Mouse (Mus musculus) adrenal gland, adult 8-10 months (tissue): ENCODE data around the gene Klhdc2. TPM values are rescaled to one million over a fixed set of nuclear protein-coding genes. Genes with fewer than 3 reads are reported as not detected.

Experiments used
- DNase-seq: peaks from one replicate; pipeline ENCODE4 v3.0.0; 2022
- total RNA-seq, 4 experiments: library from RNA; stranded (reverse); gene quantifications; 2 replicates each; pipeline ENCODE4 v1.2.4; 2022

The Klhdc2 gene
- total RNA-seq, result 10 to 100 TPM; 65.7 to 67.2 (median 67.0) TPM

- DNase-seq, result peak; percentile 83
These were observed at the start of gene Klhdc2 for GRCm38 (mm10) chr12:69296511-69297410. Gene Klhdc2 (plus strand): TSS chr12:69296681.

DNA sequence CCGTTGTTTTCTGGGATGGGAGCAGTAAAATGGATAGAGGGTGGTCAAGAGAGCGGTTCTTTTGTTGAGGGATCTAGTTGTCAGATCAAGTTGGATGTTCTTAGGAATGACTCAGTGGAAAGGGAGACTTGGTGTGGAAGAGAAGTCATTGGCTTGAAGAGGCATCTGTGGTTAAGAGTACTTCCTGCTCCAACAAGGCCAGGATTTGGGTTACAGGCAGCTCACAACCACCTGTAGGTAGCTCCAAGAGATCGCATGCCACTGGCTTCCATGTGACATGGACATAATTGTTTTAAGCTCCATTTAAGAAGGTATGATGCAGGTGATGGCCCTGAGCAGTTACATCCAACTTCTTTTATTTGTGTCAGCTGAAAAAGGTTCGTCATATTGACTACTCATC lies 46.7 kb upstream of the Klhdc2 start:
- no peak for DNase-seq

GRCm38 (mm10) chr12:69250756-69251155 lies 45.7 kb upstream of the Klhdc2 start:
- DNase-seq, result no peak

GRCm38 (mm10) chr12:69253806-69254205 lies 42.7 kb upstream of the Klhdc2 start:
- DNase-seq, result no peak

- no peak for DNase-seq
These were observed 38.6 kb upstream of the Klhdc2 start for GRCm38 (mm10) chr12:69257836-69258235.

DNA sequence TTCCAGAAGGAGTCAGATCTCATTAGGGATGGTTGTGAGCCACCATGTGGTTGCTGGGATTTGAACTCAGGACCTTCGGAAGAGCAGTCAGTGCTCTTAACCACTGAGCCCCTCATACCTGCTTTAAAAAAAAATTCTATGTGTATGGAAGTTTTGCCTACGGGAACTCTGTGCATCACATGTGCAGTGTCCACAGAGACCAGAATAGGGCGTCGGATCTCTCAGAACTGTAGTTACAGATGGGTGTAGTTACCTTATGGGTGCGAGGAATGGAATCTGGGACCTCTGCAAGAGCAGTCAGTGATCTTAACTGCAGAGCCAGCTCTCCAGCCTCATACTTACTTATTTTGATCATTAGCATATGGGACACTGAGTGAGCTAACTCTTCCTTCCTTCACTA lies 34.2 kb upstream of the Klhdc2 start:
- DNase-seq, result no peak

DNA sequence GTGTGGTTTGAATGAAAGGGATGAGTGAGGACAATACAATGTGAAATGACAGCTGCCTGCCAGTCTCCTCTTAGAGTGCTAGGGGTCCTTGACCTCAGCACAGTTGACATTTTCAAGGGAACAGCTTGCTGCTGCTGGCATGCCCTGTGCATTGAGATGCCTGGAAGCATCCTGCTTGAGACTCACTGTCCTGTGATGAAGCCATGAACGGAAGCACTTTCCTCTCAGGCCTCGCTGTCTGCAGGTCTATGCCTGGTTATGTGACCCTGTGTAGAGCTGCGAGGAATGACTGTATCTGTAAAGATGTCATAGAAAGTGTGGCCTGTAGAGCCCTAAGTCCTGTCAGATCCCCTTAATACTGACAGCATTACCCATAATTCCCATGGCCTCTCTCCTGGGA lies 31.4 kb upstream of the Klhdc2 start:
- DNase-seq, result no peak

DNA sequence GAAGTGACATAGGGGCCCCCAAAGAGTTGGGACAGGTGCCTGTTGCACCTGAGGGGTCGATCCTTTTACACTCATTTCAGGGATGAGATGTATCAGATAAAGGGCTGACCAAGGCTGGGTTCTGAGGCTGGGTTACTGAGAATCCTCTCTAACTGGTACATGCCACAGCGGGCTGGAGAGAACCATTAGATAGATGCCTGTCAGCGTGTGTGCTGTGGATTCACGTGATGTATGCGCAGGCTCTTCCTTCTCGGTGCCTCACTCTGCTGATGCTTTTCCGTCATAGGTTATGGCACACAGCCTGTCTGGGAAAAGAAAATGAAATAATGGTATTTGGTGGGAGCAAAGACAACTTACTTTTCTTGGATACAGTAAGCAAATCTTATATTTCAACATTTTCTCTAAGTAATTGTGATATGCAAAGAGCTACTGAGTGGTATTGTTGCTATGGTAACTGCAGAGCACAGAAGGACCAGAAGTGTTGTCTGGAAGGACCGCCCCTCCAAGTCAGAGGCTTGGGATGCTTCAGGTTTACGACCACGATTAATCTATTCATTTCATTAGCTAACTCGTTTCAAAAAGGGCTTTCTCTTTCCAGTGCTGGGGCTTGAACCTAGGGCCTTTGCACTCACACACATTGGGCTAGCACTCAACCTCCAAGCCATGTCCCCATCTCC lies 28.4 kb upstream of the Klhdc2 start:
- no peak for DNase-seq

GRCm38 (mm10) chr12:69268956-69269355 lies 27.5 kb upstream of the Klhdc2 start:
- DNase-seq, result no peak

DNA sequence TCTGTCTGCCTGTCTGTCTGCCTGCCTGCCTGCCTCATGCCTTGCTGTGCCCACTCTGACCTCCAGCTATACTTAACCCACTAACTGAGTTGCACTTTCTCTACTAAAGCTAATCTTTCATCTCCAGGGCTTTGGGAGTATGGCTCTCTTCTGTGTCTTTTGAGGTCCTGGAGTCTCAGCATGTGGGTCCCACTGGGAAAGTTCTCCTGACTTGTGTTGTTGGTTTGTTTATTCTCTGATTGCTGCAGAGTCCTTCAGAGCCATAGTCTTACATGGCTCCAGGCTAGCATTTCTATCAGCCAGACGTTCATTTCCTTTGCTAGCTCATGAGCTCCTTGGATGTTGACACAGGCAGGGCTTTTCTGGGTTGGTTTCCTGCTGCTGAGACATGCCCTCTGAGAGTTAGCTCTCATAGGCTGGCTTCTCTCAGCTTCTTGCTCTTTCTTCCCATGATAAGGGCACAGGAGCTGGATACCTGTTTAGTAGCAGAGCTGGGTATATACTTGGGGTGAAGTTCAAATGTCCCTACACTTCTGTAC lies 16.5 kb upstream of the Klhdc2 start:
- DNase-seq, result no peak

GRCm38 (mm10) chr12:69280915-69281314 lies 15.6 kb upstream of the Klhdc2 start:
- DNase-seq, result no peak

DNA sequence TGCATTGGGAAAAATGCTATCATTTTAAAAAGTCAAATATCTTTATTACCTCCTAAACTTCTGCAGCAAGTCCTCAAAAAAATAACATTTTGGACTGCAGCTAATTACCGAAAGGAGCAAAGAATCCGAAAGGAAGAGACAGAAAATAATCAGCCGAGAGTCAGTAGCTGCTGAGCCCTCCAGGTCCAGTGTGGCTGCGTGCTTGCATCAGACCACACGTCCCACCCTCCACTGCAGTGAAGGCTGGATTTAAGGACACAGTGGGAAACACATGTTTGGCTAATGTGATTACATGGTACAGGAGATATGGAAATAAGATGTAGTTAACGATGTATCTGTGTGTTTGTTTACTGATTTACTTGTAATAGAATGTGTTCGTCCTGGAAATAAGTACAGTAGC lies 13.3 kb upstream of the Klhdc2 start:
- no peak for DNase-seq

DNA sequence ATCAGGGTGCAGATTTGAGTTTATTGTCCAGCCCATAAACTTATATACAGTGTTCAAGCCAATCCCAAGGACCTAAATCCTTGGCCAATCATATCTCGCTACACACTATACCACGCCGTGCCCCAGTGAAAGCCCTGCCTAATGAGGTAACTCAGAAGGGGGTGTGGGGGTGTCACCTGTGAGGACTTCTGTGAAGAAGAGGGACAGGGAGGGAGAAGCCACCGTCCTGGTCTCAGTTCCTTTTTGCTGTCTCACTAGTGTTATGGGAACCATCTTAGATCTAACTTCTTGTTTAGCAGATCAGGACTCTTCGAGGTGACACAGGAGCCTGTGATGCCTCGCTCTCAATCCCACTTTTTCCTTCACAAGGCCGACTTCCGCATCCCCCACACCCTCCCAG lies 8.9 kb upstream of the Klhdc2 start:
- DNase-seq, result no peak

- DNase-seq, result no peak
These were observed 7.8 kb upstream of the Klhdc2 start for GRCm38 (mm10) chr12:69288699-69289098.

GRCm38 (mm10) chr12:69292401-69292800 lies 4.1 kb upstream of the Klhdc2 start:
- DNase-seq, result no peak

- no peak for DNase-seq
These were observed 2.7 kb upstream of the Klhdc2 start for GRCm38 (mm10) chr12:69293815-69294214.

DNA sequence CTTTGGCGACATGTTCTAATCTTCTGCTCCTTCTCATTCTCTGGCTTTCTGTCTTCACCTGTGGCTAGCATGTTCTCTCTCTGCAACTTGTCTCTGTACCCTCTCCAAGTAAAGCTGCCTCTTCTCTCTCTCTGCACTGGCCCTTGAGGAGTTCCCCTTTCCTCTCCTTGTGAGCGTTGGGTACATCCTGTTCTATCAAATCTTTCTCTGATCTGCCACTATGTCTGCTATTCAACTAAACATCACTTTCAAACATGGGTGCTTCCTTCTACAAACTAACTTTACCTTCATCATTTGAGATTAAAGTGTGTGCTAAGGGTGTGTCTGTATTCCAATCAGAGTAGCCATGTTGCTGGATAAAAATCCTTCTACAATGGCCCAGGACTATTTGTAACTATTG lies 1.5 kb upstream of the Klhdc2 start:
- DNase-seq, result no peak

DNA sequence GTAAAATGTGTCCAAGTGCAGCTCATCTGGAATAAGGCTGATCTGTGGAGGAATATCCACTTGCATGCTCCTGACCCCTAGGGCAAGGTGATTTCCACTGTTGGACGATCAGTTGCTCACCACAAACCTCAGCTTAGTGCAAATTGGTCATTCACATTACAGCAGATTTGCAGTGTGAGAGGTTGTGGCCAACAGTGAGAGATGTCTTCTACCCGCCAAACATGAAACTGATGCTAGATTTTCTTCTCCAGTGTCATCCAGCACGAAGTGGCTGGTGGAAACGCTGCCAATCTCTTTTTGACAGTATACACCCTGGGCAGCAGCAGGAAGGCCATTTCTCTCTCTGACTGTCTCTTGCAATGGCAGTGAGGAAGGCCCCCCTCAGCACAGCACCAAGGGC lies 830 bp upstream of the Klhdc2 start:
- no peak for DNase-seq

DNA sequence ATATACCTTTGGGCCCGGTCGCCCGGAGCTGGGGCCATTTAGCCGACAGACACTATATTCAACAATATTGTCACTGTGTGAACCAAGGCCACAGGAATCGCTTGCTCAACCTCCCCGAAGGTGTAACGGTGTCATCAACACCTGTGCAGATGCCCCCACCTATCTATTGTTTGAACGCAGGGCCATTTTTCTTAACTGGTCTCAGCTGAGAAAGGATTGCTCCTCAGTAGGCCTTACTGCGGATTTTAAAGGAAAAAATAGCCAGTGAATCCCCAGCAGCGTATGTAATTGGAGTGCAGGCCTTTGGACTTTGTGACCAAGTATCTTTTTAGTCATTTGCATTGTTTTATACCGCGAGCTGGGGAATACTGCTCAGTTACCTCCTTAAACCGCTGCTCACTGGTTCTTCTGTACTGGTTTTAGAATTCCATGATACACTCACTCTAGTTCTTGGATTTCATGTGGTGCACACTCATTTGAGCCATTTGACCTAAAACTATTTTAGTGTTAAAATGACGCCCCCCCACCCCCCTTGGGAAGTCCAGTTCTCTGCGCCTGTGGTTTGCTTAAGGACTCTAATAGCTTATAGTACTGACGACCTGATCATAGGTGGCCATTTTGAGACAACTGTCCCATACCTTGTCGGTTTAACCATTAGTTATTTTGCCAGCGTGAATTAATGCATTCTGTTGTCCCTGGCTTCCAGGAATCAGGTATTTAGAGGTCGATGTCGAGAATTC lies 1.1 kb downstream of the Klhdc2 start:
- DNase-seq, result no peak

DNA sequence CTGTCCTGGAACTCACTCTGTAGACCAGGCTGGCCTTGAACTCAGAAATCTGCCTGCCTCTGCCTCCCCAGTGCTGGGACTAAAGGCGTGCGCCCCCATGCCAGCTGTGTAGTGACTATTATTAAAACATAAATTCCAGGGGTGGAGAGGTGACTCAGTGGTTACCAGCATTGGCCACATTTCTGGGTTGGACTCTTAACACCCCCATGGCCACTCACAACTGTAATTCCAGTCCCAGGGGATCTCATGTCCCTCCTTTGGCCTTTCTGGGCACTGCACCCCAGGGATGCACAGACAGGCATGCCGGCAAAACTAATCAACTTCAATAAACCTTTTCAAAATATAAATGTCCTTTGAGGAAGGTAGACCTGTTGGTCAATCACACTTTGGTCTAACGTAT lies 1.8 kb downstream of the Klhdc2 start:
- DNase-seq, result no peak

DNA sequence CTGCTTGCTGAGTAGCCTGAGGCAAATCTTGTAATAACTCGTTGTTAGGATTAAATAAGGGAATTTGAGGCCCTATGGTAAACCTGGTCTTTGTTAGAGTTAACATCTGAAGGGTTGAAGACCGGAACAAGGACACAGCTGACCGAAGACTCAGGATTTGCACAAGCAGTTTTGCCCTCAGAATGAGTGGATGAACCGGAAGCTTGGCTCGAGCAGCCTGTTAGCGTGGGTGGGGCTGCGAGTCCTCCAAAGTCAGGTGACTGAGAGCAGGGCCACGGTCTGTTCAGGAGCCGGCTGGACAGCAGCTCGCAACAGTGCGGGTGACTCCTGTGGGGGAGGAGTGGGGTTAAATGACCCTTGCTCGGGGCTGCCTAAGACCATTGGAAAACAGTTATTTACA lies 2.8 kb downstream of the Klhdc2 start:
- peak; percentile 70 for DNase-seq

DNA sequence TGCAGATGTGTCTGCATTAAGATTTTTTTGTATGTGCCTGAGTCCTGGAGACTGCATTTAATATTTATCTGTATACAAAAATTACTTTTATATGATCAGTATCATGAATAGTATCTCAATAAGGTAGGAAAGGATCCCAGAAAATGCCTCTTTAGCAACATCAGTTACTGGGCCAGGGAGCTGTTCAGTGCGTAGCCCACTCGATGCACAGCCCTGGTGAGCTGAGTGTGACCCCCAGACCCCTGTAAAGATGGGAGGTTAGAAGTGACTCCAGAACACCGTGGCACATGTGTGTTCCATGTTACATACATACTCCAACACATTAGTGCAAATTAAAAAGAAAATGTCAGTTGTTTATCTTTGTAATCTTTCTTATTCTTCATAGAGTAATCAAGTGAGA lies 3.4 kb downstream of the Klhdc2 start:
- no peak for DNase-seq

GRCm38 (mm10) chr12:69300391-69300790 lies 3.9 kb downstream of the Klhdc2 start:
- DNase-seq, result no peak
